Mouse (Mus musculus) ES-E14 (cell line): ENCODE data around the gene Ksr2.

Experiments used
- CHD2 ChIP-seq: IDR thresholded peaks from 2 replicates; pipeline ENCODE4 v1.6.1; 2014; ENCODE audit warnings: mild to moderate bottlenecking, low read depth, low read length, inconsistent platforms
- HCFC1 ChIP-seq: IDR thresholded peaks from 2 replicates; pipeline ENCODE4 v1.6.1; 2012; ENCODE audit warnings: low read length, inconsistent platforms, borderline replicate concordance; ENCODE audit not compliant: insufficient read depth
- ZC3H11A ChIP-seq: IDR thresholded peaks from 2 replicates; pipeline ENCODE4 v1.6.1; 2012; ENCODE audit warnings: low read depth, mild to moderate bottlenecking, inconsistent platforms, low read length, borderline replicate concordance

DNA sequence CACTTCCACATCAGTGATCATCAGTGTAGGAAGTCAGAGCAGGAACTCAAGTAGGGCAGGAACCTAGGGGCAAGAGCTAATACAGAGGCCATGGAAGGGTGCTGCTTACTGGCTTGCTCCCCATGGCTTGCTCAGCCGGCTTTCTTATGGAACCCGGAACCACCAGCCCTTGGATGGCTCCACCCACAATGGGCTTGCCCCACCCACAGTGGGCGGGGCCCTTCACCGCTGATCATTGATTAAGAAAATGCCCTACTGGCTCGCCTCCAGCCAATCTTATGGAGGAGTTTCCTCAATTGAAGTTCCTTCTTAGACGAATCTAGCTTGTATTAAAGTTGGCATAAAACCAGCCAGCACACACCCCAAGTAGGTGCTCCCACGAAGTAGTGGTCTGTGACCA lies 102.1 kb downstream of the Ksr2 start:
- TF ChIP-seq CHD2 (no peak), HCFC1 (no peak), ZC3H11A (no peak)
